Mouse (Mus musculus): ENCODE results near the gene Ldlrad2. TPM values are rescaled to one million over a fixed set of nuclear protein-coding genes. Genes with fewer than 3 reads are reported as not detected.

The Ldlrad2 gene
- total and polyA plus RNA-seq, 3 experiments = not detected

DNA sequence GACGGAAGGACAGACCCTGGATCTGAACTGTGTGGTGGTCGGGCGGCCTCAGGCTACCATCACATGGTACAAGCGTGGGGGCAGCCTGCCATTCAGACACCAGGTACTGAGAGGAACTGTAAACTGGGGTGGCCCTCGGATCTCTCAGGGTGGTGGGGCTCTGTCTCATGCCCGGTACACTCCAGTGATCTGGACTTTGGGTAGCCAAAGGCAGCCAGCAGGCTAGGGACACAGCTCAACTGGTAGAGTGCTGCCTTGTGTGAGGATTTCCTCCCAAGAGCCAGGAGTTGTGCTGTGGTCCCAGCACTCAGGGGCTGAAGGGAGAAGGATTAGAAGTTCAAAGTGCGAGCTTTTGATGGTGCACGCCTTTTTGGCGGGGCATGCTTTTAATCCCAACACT lies 28.8 kb downstream of the Ldlrad2 start:
- no peak for ATAC-seq (ENCODE audit: extremely low read depth, insufficient number of reproducible peaks, low FRiP score, poor library complexity, severe bottlenecking)
- Histone ChIP-seq H3K36me3 (replicated peaks) (no peaks in the 10 kb centered on the region), H3K9me3 (replicated peaks) (no peaks in the 10 kb centered on the region), H3K4me1 (ENCODE audit: insufficient read depth, low read depth, low read length) (no peaks in the 10 kb centered on the region), H3K4me3 (ENCODE audit: low read depth, low read length) (no peak overlapping the region), H3K27me3 (ENCODE audit: insufficient read depth, low read length) (peaks cover 4% of the 10 kb centered on the region; the same call in 1 of the 2 replicates)
- TF ChIP-seq GATA1 (IDR thresholded peaks at IDR 0.05; ENCODE audit: borderline replicate concordance, low read length) = no peak
- no peak for TF ChIP-seq TAL1 (conservative IDR thresholded peaks at IDR 0.05; ENCODE audit: low read depth, low read length)
- no peak for TF ChIP-seq POLR2AphosphoS5 (IDR thresholded peaks at IDR 0.05; ENCODE audit: insufficient replicate concordance, low read depth, low read length)
- no peak for TF ChIP-seq GATA2 (IDR thresholded peaks at IDR 0.05; ENCODE audit: borderline replicate concordance, low read depth, low read length)
- TF ChIP-seq CTCF (IDR thresholded peaks at IDR 0.05; ENCODE audit: low read depth, low read length) = no peak
- no peak for DNase-seq (ENCODE audit: low spot score)

DNA sequence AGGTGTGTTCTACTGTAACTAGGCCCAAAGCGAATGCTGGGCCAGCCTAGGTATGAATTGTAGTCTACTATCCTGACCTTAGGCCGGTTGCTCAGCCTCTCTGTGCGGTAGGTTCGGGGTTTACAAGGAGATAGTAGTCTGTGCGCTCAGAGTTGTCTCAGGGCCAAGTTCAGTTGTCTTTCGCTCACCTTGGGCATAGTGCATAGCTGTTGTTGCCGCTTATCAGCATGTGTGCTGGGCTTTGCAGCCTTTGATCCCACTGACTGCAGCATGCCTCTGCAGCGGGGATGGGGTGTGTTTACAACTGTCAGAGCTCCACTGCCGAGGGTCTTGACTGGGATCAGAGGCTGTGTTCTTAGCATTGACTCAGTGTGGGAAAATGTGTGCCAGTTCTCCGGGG lies 31.4 kb downstream of the Ldlrad2 start:
- DNase-seq (ENCODE audit: low spot score) = no peak
- H3K9me3 ChIP-seq (replicated peaks) = no peaks in the 10 kb centered on the region
- H3K36me3 ChIP-seq (replicated peaks) = no peaks in the 10 kb centered on the region
- TF ChIP-seq GATA1 (IDR thresholded peaks at IDR 0.05; ENCODE audit: borderline replicate concordance, low read length) = no peak
- no peak for TF ChIP-seq TAL1 (conservative IDR thresholded peaks at IDR 0.05; ENCODE audit: low read depth, low read length)
- TF ChIP-seq POLR2AphosphoS5 (IDR thresholded peaks at IDR 0.05; ENCODE audit: insufficient replicate concordance, low read depth, low read length) = no peak
- no peak for TF ChIP-seq GATA2 (IDR thresholded peaks at IDR 0.05; ENCODE audit: borderline replicate concordance, low read depth, low read length)
- no peak for TF ChIP-seq CTCF (IDR thresholded peaks at IDR 0.05; ENCODE audit: low read depth, low read length)
- H3K4me1 ChIP-seq (ENCODE audit: insufficient read depth, low read depth, low read length) = no peaks in the 10 kb centered on the region
- no peak overlapping the region for H3K4me3 ChIP-seq (ENCODE audit: low read depth, low read length)
- H3K27me3 ChIP-seq (ENCODE audit: insufficient read depth, low read length) = peaks cover 4% of the 10 kb centered on the region; the same call in 1 of the 2 replicates
- no peak for ATAC-seq (ENCODE audit: extremely low read depth, insufficient number of reproducible peaks, low FRiP score, poor library complexity, severe bottlenecking)

DNA sequence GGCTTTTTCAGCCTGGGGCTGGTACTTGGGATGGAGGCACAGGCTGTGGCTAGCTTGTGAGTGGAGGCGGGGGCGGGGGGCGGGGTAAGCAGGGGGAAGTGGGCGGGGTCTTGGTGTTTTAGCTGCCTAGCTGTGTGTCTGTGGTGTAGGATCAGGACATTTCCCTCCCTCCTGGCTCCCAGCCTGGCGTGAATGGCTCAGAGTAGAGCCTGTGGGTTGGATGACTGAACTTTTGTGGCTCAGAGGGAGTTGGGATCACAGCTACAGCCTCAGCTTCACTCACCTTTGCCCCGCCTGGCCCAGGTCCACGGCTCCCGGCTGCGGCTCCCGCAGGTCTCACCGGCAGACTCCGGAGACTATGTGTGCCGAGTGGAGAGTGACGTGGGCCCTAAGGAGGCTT lies 34.0 kb downstream of the Ldlrad2 start:
- Histone ChIP-seq H3K9me3 (replicated peaks) (no peaks in the 10 kb centered on the region), H3K4me3 (ENCODE audit: low read depth, low read length) (no peak overlapping the region), H3K36me3 (replicated peaks) (no peaks in the 10 kb centered on the region), H3K4me1 (ENCODE audit: insufficient read depth, low read depth, low read length) (no peaks in the 10 kb centered on the region), H3K27me3 (ENCODE audit: insufficient read depth, low read length) (peaks cover 4% of the 10 kb centered on the region; the same call in 1 of the 2 replicates)
- no peak for DNase-seq (ENCODE audit: low spot score)
- ATAC-seq (ENCODE audit: extremely low read depth, insufficient number of reproducible peaks, low FRiP score, poor library complexity, severe bottlenecking) = no peak
- TF ChIP-seq GATA1 (IDR thresholded peaks at IDR 0.05; ENCODE audit: borderline replicate concordance, low read length) (no peak), POLR2AphosphoS5 (IDR thresholded peaks at IDR 0.05; ENCODE audit: insufficient replicate concordance, low read depth, low read length) (no peak), CTCF (IDR thresholded peaks at IDR 0.05; ENCODE audit: low read depth, low read length) (no peak), TAL1 (conservative IDR thresholded peaks at IDR 0.05; ENCODE audit: low read depth, low read length) (no peak)

DNA sequence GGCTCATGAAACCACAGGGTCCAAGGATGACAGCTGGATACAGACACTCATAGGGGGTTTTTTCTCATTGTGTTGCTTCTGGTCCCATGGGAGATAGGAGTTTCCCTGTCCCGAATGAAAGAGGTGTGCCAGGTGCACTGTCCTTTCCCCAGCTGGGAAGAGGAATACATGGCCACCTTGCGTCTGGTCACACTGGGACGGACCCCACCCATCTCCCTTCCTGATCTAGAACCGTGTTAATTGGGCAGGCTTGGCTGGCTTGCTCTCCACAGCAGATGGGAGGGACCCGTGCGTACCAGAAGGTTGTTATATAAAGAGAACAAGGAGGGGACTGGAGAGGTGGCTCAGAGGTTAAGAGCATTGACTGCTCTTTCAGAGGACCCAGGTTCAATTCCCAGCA lies 46.5 kb downstream of the Ldlrad2 start:
- H3K36me3 ChIP-seq (replicated peaks) = no peaks in the 10 kb centered on the region
- no peaks in the 10 kb centered on the region for H3K9me3 ChIP-seq (replicated peaks)
- peaks cover 6% of the 10 kb centered on the region; the same call in 1 of the 2 replicates for H3K27me3 ChIP-seq (ENCODE audit: insufficient read depth, low read length)
- H3K4me3 ChIP-seq (ENCODE audit: low read depth, low read length) = no peak overlapping the region
- ATAC-seq (ENCODE audit: extremely low read depth, insufficient number of reproducible peaks, low FRiP score, poor library complexity, severe bottlenecking) = no peak
- no peak for TF ChIP-seq GATA1 (IDR thresholded peaks at IDR 0.05; ENCODE audit: borderline replicate concordance, low read length)
- no peak for TF ChIP-seq TAL1 (conservative IDR thresholded peaks at IDR 0.05; ENCODE audit: low read depth, low read length)
- TF ChIP-seq GATA2 (IDR thresholded peaks at IDR 0.05; ENCODE audit: borderline replicate concordance, low read depth, low read length) = no peak
- no peak for TF ChIP-seq CTCF (IDR thresholded peaks at IDR 0.05; ENCODE audit: low read depth, low read length)
- TF ChIP-seq POLR2AphosphoS5 (IDR thresholded peaks at IDR 0.05; ENCODE audit: insufficient replicate concordance, low read depth, low read length) = no peak
- no peaks in the 10 kb centered on the region for H3K4me1 ChIP-seq (ENCODE audit: insufficient read depth, low read depth, low read length)
- DNase-seq (ENCODE audit: low spot score) = no peak

DNA sequence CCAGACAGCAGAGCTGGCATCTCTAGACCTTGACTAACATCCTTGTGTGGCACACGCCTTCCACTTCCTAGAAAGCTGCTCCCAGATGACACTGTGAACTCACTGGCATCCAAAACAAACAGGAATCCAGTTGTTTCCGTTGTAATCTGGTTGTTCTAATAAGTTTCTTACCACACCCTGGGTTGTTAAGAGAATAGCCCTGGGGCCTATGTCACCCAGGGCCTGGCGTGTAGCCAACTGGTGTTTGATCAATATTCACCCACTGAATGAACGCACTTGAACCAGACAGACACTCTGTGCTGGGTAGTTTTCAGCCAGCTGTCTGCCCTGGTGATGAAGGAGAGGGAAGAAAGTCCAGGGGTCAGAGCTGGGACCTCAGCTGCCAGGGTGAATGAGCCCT lies 47.0 kb downstream of the Ldlrad2 start:
- Histone ChIP-seq H3K4me3 (ENCODE audit: low read depth, low read length) (no peak overlapping the region), H3K4me1 (ENCODE audit: insufficient read depth, low read depth, low read length) (no peaks in the 10 kb centered on the region), H3K9me3 (replicated peaks) (no peaks in the 10 kb centered on the region), H3K27me3 (ENCODE audit: insufficient read depth, low read length) (peaks cover 6% of the 10 kb centered on the region; the same call in 1 of the 2 replicates), H3K36me3 (replicated peaks) (no peaks in the 10 kb centered on the region)
- TF ChIP-seq POLR2AphosphoS5 (IDR thresholded peaks at IDR 0.05; ENCODE audit: insufficient replicate concordance, low read depth, low read length) = no peak
- TF ChIP-seq GATA2 (IDR thresholded peaks at IDR 0.05; ENCODE audit: borderline replicate concordance, low read depth, low read length) = no peak
- TF ChIP-seq TAL1 (conservative IDR thresholded peaks at IDR 0.05; ENCODE audit: low read depth, low read length) = no peak
- TF ChIP-seq GATA1 (IDR thresholded peaks at IDR 0.05; ENCODE audit: borderline replicate concordance, low read length) = no peak
- TF ChIP-seq CTCF (IDR thresholded peaks at IDR 0.05; ENCODE audit: low read depth, low read length) = no peak
- DNase-seq (ENCODE audit: low spot score) = no peak
- ATAC-seq (ENCODE audit: extremely low read depth, insufficient number of reproducible peaks, low FRiP score, poor library complexity, severe bottlenecking) = no peak

DNA sequence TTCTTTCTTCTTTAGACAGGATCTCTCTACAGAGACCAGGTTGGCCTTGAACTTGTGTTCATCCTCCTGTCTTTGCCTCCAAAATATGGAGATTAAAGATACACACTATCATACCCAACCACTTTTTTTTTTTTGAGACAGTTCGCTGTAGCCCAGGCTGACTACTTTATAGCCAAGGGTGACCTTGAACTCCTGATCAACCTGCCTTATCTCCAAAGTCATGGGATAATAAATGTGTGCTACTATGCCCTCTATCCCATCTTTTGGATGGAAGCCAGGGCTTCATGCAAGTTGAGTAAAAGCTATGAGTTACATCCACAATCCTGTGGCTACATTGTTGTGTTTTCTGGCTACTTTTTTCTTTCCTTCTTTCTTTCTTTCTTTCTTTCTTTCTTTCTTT lies 48.9 kb downstream of the Ldlrad2 start:
- no peaks in the 10 kb centered on the region for H3K36me3 ChIP-seq (replicated peaks)

More for the DNA sequence above, 48.9 kb downstream of the Ldlrad2 start:
- no peaks in the 10 kb centered on the region for H3K9me3 ChIP-seq (replicated peaks)
- ATAC-seq (ENCODE audit: extremely low read depth, insufficient number of reproducible peaks, low FRiP score, poor library complexity, severe bottlenecking) = no peak
- TF ChIP-seq TAL1 (conservative IDR thresholded peaks at IDR 0.05; ENCODE audit: low read depth, low read length) (no peak), CTCF (IDR thresholded peaks at IDR 0.05; ENCODE audit: low read depth, low read length) (no peak), GATA1 (IDR thresholded peaks at IDR 0.05; ENCODE audit: borderline replicate concordance, low read length) (no peak), POLR2AphosphoS5 (IDR thresholded peaks at IDR 0.05; ENCODE audit: insufficient replicate concordance, low read depth, low read length) (no peak), GATA2 (IDR thresholded peaks at IDR 0.05; ENCODE audit: borderline replicate concordance, low read depth, low read length) (no peak)
- H3K27me3 ChIP-seq (ENCODE audit: insufficient read depth, low read length) = peaks cover 6% of the 10 kb centered on the region; the same call in 1 of the 2 replicates
- H3K4me3 ChIP-seq (ENCODE audit: low read depth, low read length) = no peak overlapping the region
- no peaks in the 10 kb centered on the region for H3K4me1 ChIP-seq (ENCODE audit: insufficient read depth, low read depth, low read length)
- DNase-seq (ENCODE audit: low spot score) = no peak

Other genes starting within 250 kb of the Ldlrad2 start
- 398 and 443 TPM in 2 replicates for gene Cdc42, start 216.8 kb downstream of the Ldlrad2 start, total RNA-seq (2014; fragmentation: Nextera tagmentation)
- gene Cdc42, start 216.8 kb downstream of the Ldlrad2 start, total RNA-seq (2017) = 557 and 569 TPM in 2 replicates
- gene Cdc42, start 216.8 kb downstream of the Ldlrad2 start, polyA plus RNA-seq (2012) = 16.3 and 21.0 TPM in 2 replicates
- not detected in 2 replicates for gene Cela3a, start 164.8 kb downstream of the Ldlrad2 start, total RNA-seq (2014; fragmentation: Nextera tagmentation)
- gene Cela3a, start 164.8 kb downstream of the Ldlrad2 start, total RNA-seq (2017) = not detected in 2 replicates
- gene Cela3a, start 164.8 kb downstream of the Ldlrad2 start, polyA plus RNA-seq (2012) = not detected in 2 replicates
- gene Cela3b, start 144.0 kb downstream of the Ldlrad2 start, total RNA-seq (2014; fragmentation: Nextera tagmentation) = not detected in 2 replicates
- gene Cela3b, start 144.0 kb downstream of the Ldlrad2 start, total RNA-seq (2017) = not detected in 2 replicates
- gene Cela3b, start 144.0 kb downstream of the Ldlrad2 start, polyA plus RNA-seq (2012) = not detected in 2 replicates
- not detected in 2 replicates for gene 1700013G24Rik, start 121.3 kb downstream of the Ldlrad2 start, total RNA-seq (2014; fragmentation: Nextera tagmentation)
- gene 1700013G24Rik, start 121.3 kb downstream of the Ldlrad2 start, total RNA-seq (2017) = 0.17 and 0.22 TPM in 2 replicates
- gene 1700013G24Rik, start 121.3 kb downstream of the Ldlrad2 start, polyA plus RNA-seq (2012) = not detected in 2 replicates
- not detected in 2 replicates for gene Hspg2, start 105.8 kb downstream of the Ldlrad2 start, total RNA-seq (2014; fragmentation: Nextera tagmentation)
- gene Hspg2, start 105.8 kb downstream of the Ldlrad2 start, total RNA-seq (2017) = under 0.01 and 0.05 TPM in 2 replicates
- gene Hspg2, start 105.8 kb downstream of the Ldlrad2 start, polyA plus RNA-seq (2012) = not detected in 2 replicates
- gene Usp48, start 19.2 kb upstream of the Ldlrad2 start, total RNA-seq (2014; fragmentation: Nextera tagmentation) = 152 and 206 TPM in 2 replicates
- gene Usp48, start 19.2 kb upstream of the Ldlrad2 start, total RNA-seq (2017) = 126 and 137 TPM in 2 replicates
- 30.1 and 71.2 TPM in 2 replicates for gene Usp48, start 19.2 kb upstream of the Ldlrad2 start, polyA plus RNA-seq (2012)
- not detected in 2 replicates for gene Rap1gap, start 90.2 kb upstream of the Ldlrad2 start, total RNA-seq (2014; fragmentation: Nextera tagmentation)
- gene Rap1gap, start 90.2 kb upstream of the Ldlrad2 start, total RNA-seq (2017) = not detected in 2 replicates
- not detected in 2 replicates for gene Rap1gap, start 90.2 kb upstream of the Ldlrad2 start, polyA plus RNA-seq (2012)
- not detected in 2 replicates for gene Alpl, start 221.8 kb upstream of the Ldlrad2 start, total RNA-seq (2014; fragmentation: Nextera tagmentation)
- 0.06 TPM in 1 of 2 replicates, not detected in the other for gene Alpl, start 221.8 kb upstream of the Ldlrad2 start, total RNA-seq (2017)
- gene Alpl, start 221.8 kb upstream of the Ldlrad2 start, polyA plus RNA-seq (2012) = not detected in 2 replicates